Mouse (Mus musculus) lung, postnatal 0 days (tissue): ENCODE data around the gene Ptrh2.

Source experiments
- CTCF ChIP-seq: IDR thresholded peaks from 2 replicates; pipeline ENCODE4 v1.5.1; 2016; ENCODE audit warnings: antibody characterized with exemption, mild to moderate bottlenecking
- EP300 ChIP-seq: IDR thresholded peaks from 2 replicates; pipeline ENCODE4 v1.6.1; 2016; ENCODE audit warnings: antibody characterized with exemption, mild to moderate bottlenecking, control low read depth

GRCm38 (mm10) chr11:86719390-86719789 is 35.6 kb downstream of the Ptrh2 start:
- no peak for TF ChIP-seq CTCF
- no peak for TF ChIP-seq EP300
